11 mouse cellular contexts compared by ENCODE assay signal in the genomic region with DNA sequence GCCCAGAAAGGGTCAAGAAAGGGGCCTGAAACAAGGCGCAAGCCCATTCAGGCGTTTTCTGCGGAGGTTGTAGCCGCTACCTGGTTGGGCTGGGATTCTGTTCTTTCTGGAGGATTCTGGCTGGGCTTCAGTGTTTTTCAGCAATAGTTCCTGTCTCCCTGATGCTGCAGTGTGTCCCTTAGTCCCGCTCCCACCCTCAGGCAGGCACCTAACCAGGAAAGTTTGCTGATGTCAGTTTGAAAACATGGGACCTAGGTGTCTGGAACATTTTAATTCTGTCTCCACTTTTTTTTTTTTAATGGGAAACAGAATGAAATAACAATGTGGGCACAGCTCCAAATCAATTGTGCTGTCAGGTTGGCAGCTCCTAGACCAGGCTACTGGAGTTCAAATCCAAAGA.
"Had no signal": no experiment of that assay in that cellular context is flagged by ENCODE, and none has a peak within 500 bp of the region (broad histone marks: within the 10 kb centered on the region; RNA-seq: fewer than 3 reads in every experiment).

No protein-coding gene starts in this region.

- DNase-seq: layer of hippocampus, adult 9-11 months; layer of hippocampus, postnatal 36 days; lung, embryonic 14.5 days; lung, postnatal 10 days; lung, postnatal 4 days; midbrain, embryonic 14.5 days; right cerebral cortex, adult 18-20 months; right cerebral cortex, postnatal 25 days; thymus, postnatal 4 days had no signal

- ATAC-seq: intestine, embryonic 16.5 days; liver, embryonic 12.5 days had no signal
